Mouse (Mus musculus) kidney, adult 2 months (tissue): ENCODE data around the gene Fundc2. TPM values are rescaled to one million over a fixed set of nuclear protein-coding genes. Genes with fewer than 3 reads are reported as not detected.

Experiments used
- DNase-seq: peaks from one replicate; pipeline ENCODE4 v3.0.0; 2021
- H3K27ac ChIP-seq: fragments of 200-500 bp; 2 replicates; pipeline ENCODE4 v1.5.1; 2012; ENCODE audit warnings: low read depth, low read length, control low read depth, inconsistent platforms; ENCODE audit not compliant: insufficient read depth
- H3K27me3 ChIP-seq: fragments of 200-500 bp; replicated peaks from 2 replicates; pipeline ENCODE4 v1.6.1; 2012; ENCODE audit warnings: mild to moderate bottlenecking, moderate library complexity, low read length, inconsistent platforms; ENCODE audit not compliant: control insufficient read depth, insufficient read depth
- H3K36me3 ChIP-seq: fragments of 200-500 bp; 2 replicates; pipeline ENCODE4 v1.6.1; 2012; ENCODE audit warnings: mild to moderate bottlenecking, moderate library complexity, low read length, inconsistent platforms; ENCODE audit not compliant: control insufficient read depth, insufficient read depth
- H3K4me1 ChIP-seq: fragments of 200-500 bp; 2 replicates; pipeline ENCODE4 v1.6.1; 2011; ENCODE audit warnings: low read length; ENCODE audit not compliant: control insufficient read depth, insufficient read depth
- H3K4me3 ChIP-seq: fragments of 200-500 bp; 2 replicates; pipeline ENCODE4 v1.5.1; 2011; ENCODE audit warnings: mild to moderate bottlenecking, low read depth, low read length, control low read depth; ENCODE audit not compliant: insufficient read depth
- CTCF ChIP-seq: fragments of 200-500 bp; conservative IDR thresholded peaks from 2 replicates; pipeline ENCODE4 v1.5.1; 2011; ENCODE audit warnings: low read depth, mild to moderate bottlenecking, control low read depth, low read length, moderate library complexity, mixed read lengths; ENCODE audit not compliant: insufficient read depth, insufficient read length
- POLR2A ChIP-seq: fragments of 200-500 bp; IDR thresholded peaks from one replicate; pipeline ENCODE4 v1.6.1; 2011; ENCODE audit warnings: low read depth, low read length, control low read depth
- WGBS: fragments of 180-500 bp; shearing (Covaris S2); methylation state at CpG from one replicate; pipeline ENCODE4 v1.1.7; 2018; 5-methylcytosine and 5-hydroxymethylcytosine counted together
- polyA plus RNA-seq: library from polyadenylated mRNA; depleted of rRNA; stranded (reverse); fragments of >200 nt; gene quantifications from 2 replicates; pipeline ENCODE4 v1.2.3, GENCODE M21; 2012; rRNA removed

Gene Fundc2
- polyA plus RNA-seq, 1 experiment = 16.8 TPM

DNA sequence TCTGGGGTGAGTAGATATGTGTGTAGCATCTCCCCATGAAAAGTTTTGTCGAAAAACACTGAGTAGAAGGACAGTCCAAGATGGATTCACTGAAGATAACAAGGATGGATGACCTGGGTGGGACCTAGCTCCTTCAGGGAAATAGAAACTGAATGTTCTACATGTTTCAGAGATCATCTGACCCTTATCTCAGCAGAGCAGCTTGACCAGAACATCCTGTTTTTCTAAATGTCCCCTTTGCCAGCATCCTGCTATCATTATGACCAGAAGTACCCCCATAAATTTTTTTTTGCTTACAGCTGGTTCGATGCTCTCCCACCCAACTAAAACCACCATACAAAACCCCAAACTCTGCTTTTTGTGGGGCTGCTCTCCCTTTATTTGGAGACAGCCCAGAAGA is 20.5 kb downstream of the Fundc2 start:
- H3K36me3 ChIP-seq = no peaks in the 10 kb centered on the region
- no peak for TF ChIP-seq CTCF
- no peak for TF ChIP-seq POLR2A
- no peak overlapping the region for H3K4me3 ChIP-seq
- H3K27ac ChIP-seq = peak overlapping the region; percentile 60; the same call in 1 of the 2 replicates
- no peaks in the 10 kb centered on the region for H3K27me3 ChIP-seq
- DNase-seq = peak; percentile 58
- 70% methylated on average over 2 of the region's 2 CpGs for WGBS
- H3K4me1 ChIP-seq = no peaks in the 10 kb centered on the region

GRCm38 (mm10) chrX:75403350-75403749 is 21.2 kb downstream of the Fundc2 start:
- H3K27me3 ChIP-seq = no peaks in the 10 kb centered on the region
- peak overlapping the region; percentile 60 for H3K27ac ChIP-seq
- H3K4me3 ChIP-seq = no peak overlapping the region
- H3K4me1 ChIP-seq = no peaks in the 10 kb centered on the region
- TF ChIP-seq POLR2A = no peak
- TF ChIP-seq CTCF = no peak
- DNase-seq = no peak
- H3K36me3 ChIP-seq = no peaks in the 10 kb centered on the region

- H3K36me3 ChIP-seq = no peaks in the 10 kb centered on the region
- no peak for TF ChIP-seq POLR2A
- no peak for TF ChIP-seq CTCF
- no peak overlapping the region for H3K4me3 ChIP-seq
- no peak for DNase-seq
- no peaks in the 10 kb centered on the region for H3K27me3 ChIP-seq
- H3K27ac ChIP-seq = no peak overlapping the region
- 97% methylated on average over 1 of the region's 1 CpGs for WGBS
- no peaks in the 10 kb centered on the region for H3K4me1 ChIP-seq
Measured at GRCm38 (mm10) chrX:75409711-75410110, 27.5 kb downstream of the Fundc2 start.

DNA sequence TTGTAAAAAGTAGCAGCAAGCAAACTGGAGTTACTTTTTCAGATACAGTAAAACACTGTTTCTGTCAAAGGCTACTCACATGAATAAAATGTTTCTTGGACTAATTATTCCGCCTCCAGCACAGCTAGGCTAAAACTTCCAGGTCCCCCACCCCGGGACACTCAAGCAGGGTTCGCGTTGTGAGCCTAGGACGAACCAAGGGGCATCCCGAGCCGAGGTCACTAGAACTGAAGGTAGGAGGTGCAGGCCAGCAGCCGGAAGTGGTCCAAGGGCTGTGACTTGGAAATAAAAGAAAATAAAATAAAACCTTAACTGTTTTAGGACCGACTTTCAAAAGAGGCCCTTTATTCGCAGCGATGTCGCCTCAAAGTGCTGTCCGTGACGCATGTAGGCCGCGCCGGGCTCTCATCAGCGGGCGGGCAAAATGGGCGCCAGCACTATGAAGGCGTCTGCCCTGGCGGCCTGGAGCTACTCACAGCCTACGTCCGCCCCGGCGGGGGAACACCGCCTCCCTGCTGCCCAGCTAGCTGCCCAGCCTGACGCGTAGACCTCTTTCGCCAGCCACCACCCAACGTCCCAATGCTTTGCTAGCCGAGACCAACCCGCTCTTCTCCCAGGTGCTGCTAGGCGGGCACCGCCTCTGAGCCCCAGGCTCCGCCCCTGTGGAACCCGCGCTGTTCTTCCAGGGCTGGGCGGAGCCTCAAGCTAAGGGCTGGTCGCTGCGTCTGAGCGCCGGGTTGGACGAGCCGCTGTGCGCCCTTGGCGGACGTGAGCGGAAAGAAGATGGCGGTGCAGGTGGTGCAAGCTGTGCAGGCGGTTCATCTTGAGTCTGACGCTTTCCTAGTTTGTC is 34.0 kb downstream of the Fundc2 start, which contains the start of the genes Cmc4, Mtcp1 and Brcc3:
Cmc4 (minus strand) TSS at position 649 of the 850 bp plus-strand sequence.
Mtcp1 (minus strand) TSS at position 653 of the 850 bp plus-strand sequence.
Brcc3 (plus strand) TSS at position 693 of the 850 bp plus-strand sequence.
- Histone ChIP-seq H3K27ac (peak within 1 kb of the TSS; percentile 85), H3K36me3 (no peaks in the 10 kb centered on the region), H3K27me3 (no peaks in the 10 kb centered on the region), H3K4me3 (peak within 1 kb of the TSS; percentile 84), H3K4me1 (no peaks in the 10 kb centered on the region)
- peak; percentile 95 for DNase-seq
- peak; percentile 74 for TF ChIP-seq POLR2A
- no peak for TF ChIP-seq CTCF
- WGBS = under 1% methylated on average over 52 of the region's 52 CpGs

Other genes starting within 250 kb of the Fundc2 start
- not detected in 2 replicates for gene Smim9, start 218.6 kb upstream of the Fundc2 start, polyA plus RNA-seq
- gene F8, start 216 bp downstream of the Fundc2 start, polyA plus RNA-seq = 1.4 and 2.2 TPM in 2 replicates
- gene Cmc4, start 34.2 kb downstream of the Fundc2 start, polyA plus RNA-seq = 3.7 and 5.8 TPM in 2 replicates
- 4.3 and 5.2 TPM in 2 replicates for gene Mtcp1, start 34.2 kb downstream of the Fundc2 start, polyA plus RNA-seq
- gene Brcc3, start 34.2 kb downstream of the Fundc2 start, polyA plus RNA-seq = 9.7 and 14.3 TPM in 2 replicates
- gene Vbp1, start 131.9 kb downstream of the Fundc2 start, polyA plus RNA-seq = 2.8 and 6.3 TPM in 2 replicates
- gene Rab39b, start 195.8 kb downstream of the Fundc2 start, polyA plus RNA-seq = 0.29 and 0.38 TPM in 2 replicates